Mouse (Mus musculus): Measurements from ENCODE around the gene Prss48. TPM values are rescaled to one million over a fixed set of nuclear protein-coding genes. Genes with fewer than 3 reads are reported as not detected.

Prss48 gene
- polyA plus RNA-seq, 1 experiment from 2014 or later: not detected

DNA sequence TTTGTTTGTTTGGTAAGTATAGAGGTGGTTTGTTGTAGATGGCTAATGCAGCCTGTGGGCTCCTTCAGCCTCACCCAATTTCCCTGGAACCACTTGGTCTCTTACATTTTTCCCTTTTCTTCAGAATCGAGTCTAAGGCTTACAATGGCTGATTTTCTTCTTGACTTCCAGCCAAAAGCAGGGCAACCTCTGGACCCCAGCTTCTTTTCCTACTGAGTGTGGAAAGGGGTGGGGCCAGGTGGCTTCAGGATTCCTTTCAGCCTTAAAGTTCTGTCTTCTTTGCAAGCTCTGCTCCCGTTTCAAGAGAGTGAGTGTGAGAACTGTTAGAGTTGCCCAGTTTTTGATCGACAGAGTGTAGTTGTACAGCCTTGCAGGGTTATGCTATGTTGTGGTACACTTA, 9.5 kb upstream of the Prss48 start:
- Histone ChIP-seq H3K4me2 (replicated peaks; ENCODE audit: low read depth, low read length) (no peak overlapping the region), H3K9me3 (ENCODE audit: control insufficient read depth, low read length) (no peaks in the 10 kb centered on the region), H3K36me3 (ENCODE audit: control insufficient read depth, insufficient read depth, low read length) (no peaks in the 10 kb centered on the region), H3K9ac (ENCODE audit: low read depth, low read length) (no peak overlapping the region), H3K4me3 (ENCODE audit: low read length) (no peak overlapping the region), H3K4me1 (ENCODE audit: control insufficient read depth, insufficient read depth, low read length) (peaks cover 3% of the 10 kb centered on the region; the same call in 1 of the 2 replicates), H3K27me3 (ENCODE audit: control insufficient read depth, insufficient read depth, low read length) (no peaks in the 10 kb centered on the region), H3K27ac (ENCODE audit: low read depth, low read length) (no peak overlapping the region)
- no peak for ATAC-seq (ENCODE audit: low FRiP score, low TSS enrichment)
- 62% methylated on average over 3 of the region's 3 CpGs for WGBS

DNA sequence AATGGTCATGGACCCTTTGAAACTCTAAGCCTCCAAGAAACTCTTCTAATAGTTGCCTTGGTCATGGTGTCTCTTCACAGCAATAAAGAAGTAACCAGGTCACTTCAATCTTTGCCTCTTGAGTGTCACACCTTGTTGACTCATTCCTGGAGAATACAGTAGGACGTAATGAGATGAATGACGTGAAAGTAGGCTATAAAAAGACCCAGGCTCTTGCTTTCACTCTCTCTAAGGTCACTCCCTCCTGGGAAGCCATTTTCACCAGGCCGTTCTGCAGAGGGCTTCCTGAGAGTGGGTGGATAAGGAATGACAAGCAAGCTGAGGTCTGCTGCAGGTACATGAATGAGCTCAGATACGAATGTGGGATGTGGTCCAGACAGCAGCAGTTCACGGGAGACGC, 9.1 kb upstream of the Prss48 start:
- ATAC-seq (ENCODE audit: low FRiP score, low TSS enrichment): no peak
- Histone ChIP-seq H3K4me2 (replicated peaks; ENCODE audit: low read depth, low read length) (no peak overlapping the region), H3K36me3 (ENCODE audit: control insufficient read depth, insufficient read depth, low read length) (no peaks in the 10 kb centered on the region), H3K27ac (ENCODE audit: low read depth, low read length) (no peak overlapping the region), H3K9ac (ENCODE audit: low read depth, low read length) (no peak overlapping the region), H3K27me3 (ENCODE audit: control insufficient read depth, insufficient read depth, low read length) (no peaks in the 10 kb centered on the region), H3K4me1 (ENCODE audit: control insufficient read depth, insufficient read depth, low read length) (peaks cover 3% of the 10 kb centered on the region; the same call in 1 of the 2 replicates), H3K9me3 (ENCODE audit: control insufficient read depth, low read length) (no peaks in the 10 kb centered on the region), H3K4me3 (ENCODE audit: low read length) (no peak overlapping the region)
- WGBS: 52% methylated on average over 6 of the region's 6 CpGs

DNA sequence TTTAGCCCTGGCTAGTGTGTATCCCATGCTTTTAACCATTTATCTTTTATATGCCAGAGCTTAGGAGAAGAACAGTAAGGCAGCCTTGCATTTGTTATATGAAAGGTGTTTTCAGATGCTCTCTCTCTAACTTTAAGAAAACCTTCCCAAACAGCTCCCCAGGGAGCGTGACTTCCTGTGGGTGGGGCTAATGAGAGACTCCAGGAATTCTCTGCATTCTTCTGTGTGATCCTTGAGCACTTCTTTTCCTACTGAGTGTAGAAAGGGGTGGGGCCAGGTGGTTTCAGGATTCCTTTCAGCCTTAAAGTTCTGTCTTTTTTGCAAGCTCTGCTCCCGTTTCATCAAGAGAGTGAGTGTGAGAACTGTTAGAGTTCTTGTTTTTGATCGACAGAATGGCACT, 8.3 kb upstream of the Prss48 start:
- Histone ChIP-seq H3K9ac (ENCODE audit: low read depth, low read length) (no peak overlapping the region), H3K27me3 (ENCODE audit: control insufficient read depth, insufficient read depth, low read length) (no peaks in the 10 kb centered on the region), H3K27ac (ENCODE audit: low read depth, low read length) (no peak overlapping the region), H3K4me2 (replicated peaks; ENCODE audit: low read depth, low read length) (no peak overlapping the region), H3K9me3 (ENCODE audit: control insufficient read depth, low read length) (no peaks in the 10 kb centered on the region), H3K36me3 (ENCODE audit: control insufficient read depth, insufficient read depth, low read length) (no peaks in the 10 kb centered on the region), H3K4me3 (ENCODE audit: low read length) (no peak overlapping the region), H3K4me1 (ENCODE audit: control insufficient read depth, insufficient read depth, low read length) (peaks cover 3% of the 10 kb centered on the region; the same call in 1 of the 2 replicates)
- no peak for ATAC-seq (ENCODE audit: low FRiP score, low TSS enrichment)
- 64% methylated on average over 3 of the region's 3 CpGs for WGBS

DNA sequence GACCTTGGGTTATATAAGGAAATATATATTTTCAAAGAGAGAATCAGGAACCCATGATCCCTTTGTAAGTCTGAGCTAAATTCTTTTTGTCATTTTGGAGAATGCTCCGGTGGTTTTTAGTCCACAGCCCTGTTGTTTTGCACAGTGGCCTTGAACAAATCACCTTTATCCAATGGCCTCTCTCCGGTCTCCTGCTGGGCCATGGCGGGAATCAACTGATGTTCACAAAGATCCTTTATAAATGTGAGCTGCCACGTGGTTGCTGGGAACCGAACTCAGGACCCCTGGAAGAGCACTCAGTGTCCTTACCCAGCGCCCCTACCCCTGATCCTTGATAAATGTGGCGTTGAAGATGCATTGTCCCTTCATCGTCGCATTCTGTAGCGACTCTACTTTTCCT, 2.5 kb upstream of the Prss48 start:
- WGBS: 93% methylated on average over 10 of the region's 10 CpGs
- no peak for ATAC-seq (ENCODE audit: low FRiP score, low TSS enrichment)

DNA sequence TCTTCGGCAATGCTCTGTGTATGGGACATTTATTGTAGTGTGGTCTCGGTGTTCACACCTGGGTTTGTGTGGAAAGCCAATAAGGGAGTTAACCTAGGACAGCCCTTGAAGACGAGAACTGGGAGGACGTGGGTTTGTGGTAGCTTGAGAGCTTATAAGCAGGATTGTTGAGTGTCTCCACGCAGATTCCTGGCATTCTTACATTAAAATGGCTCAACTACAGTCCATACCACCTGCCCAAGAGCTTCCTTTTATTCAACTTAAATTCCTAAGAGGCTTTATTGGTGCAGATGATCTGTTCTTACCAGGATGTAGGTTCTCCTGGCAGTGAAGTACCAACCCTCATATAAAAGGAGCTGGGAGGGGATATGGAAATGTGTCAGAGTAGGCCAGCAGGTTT, 649 bp upstream of the Prss48 start:
- Histone ChIP-seq H3K4me1 (ENCODE audit: control insufficient read depth, insufficient read depth, low read length) (no peaks in the 10 kb centered on the region), H3K4me3 (ENCODE audit: low read length) (no peak overlapping the region), H3K27ac (ENCODE audit: low read depth, low read length) (no peak overlapping the region), H3K9me3 (ENCODE audit: control insufficient read depth, low read length) (no peaks in the 10 kb centered on the region), H3K9ac (ENCODE audit: low read depth, low read length) (no peak overlapping the region), H3K27me3 (ENCODE audit: control insufficient read depth, insufficient read depth, low read length) (no peaks in the 10 kb centered on the region), H3K36me3 (ENCODE audit: control insufficient read depth, insufficient read depth, low read length) (no peaks in the 10 kb centered on the region), H3K4me2 (replicated peaks; ENCODE audit: low read depth, low read length) (no peak overlapping the region)
- no peak for ATAC-seq (ENCODE audit: low FRiP score, low TSS enrichment)
- 79% methylated on average over 5 of the region's 5 CpGs for WGBS

More for the DNA sequence above, 2.5 kb upstream of the Prss48 start:
- Histone ChIP-seq H3K4me1 (ENCODE audit: control insufficient read depth, insufficient read depth, low read length) (no peaks in the 10 kb centered on the region), H3K36me3 (ENCODE audit: control insufficient read depth, insufficient read depth, low read length) (no peaks in the 10 kb centered on the region), H3K27ac (ENCODE audit: low read depth, low read length) (no peak overlapping the region), H3K4me2 (replicated peaks; ENCODE audit: low read depth, low read length) (no peak overlapping the region), H3K27me3 (ENCODE audit: control insufficient read depth, insufficient read depth, low read length) (no peaks in the 10 kb centered on the region), H3K9me3 (ENCODE audit: control insufficient read depth, low read length) (no peaks in the 10 kb centered on the region), H3K9ac (ENCODE audit: low read depth, low read length) (no peak overlapping the region), H3K4me3 (ENCODE audit: low read length) (no peak overlapping the region)

DNA sequence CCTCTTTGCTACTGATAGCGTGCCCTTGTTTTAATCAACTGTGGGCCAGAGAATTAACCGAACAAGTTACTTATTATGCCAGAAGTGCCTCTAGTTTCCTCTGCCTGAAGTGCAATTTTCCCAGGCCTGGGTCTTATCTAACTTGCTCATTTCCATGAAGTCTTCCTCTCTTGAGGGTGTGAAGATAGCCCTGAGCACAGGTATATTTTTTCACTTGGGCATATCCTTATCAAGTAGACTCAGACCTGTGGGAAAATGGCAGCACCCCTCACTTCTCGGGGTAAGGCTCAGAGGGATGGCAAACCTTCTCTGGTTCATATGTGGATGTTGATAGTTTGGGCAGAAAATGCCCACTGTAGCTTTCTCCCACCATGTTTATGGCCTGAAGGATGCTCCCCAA, 1.0 kb downstream of the Prss48 start:
- 93% methylated on average over 3 of the region's 3 CpGs for WGBS
- H3K9me3 ChIP-seq (ENCODE audit: control insufficient read depth, low read length): no peaks in the 10 kb centered on the region

DNA sequence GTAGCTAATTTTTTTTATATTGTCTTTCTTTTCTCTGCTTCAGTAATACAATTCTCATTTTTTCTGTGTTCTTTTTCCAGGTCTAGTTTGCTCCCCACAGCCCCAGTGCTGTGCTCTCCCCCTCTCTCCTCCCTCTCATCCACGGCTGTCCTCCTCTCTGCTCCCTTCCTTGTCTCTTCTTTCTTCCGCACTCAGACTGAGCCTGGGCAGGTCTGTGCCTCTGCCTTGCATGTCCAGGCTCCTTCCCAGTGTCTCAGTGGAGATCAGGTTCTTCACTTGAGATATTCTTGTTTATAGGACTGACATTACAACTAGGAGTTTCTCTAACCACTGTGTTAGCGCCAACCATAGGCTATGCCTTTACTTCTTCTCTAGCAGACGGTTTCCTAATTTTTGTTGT, 7.6 kb downstream of the Prss48 start:
- 63% methylated on average over 4 of the region's 4 CpGs for WGBS
- Histone ChIP-seq H3K9ac (ENCODE audit: low read depth, low read length) (no peak overlapping the region), H3K4me2 (replicated peaks; ENCODE audit: low read depth, low read length) (no peak overlapping the region), H3K4me1 (ENCODE audit: control insufficient read depth, insufficient read depth, low read length) (no peaks in the 10 kb centered on the region), H3K36me3 (ENCODE audit: control insufficient read depth, insufficient read depth, low read length) (no peaks in the 10 kb centered on the region), H3K27ac (ENCODE audit: low read depth, low read length) (no peak overlapping the region), H3K9me3 (ENCODE audit: control insufficient read depth, low read length) (no peaks in the 10 kb centered on the region), H3K4me3 (ENCODE audit: low read length) (no peak overlapping the region), H3K27me3 (ENCODE audit: control insufficient read depth, insufficient read depth, low read length) (no peaks in the 10 kb centered on the region)
- no peak for ATAC-seq (ENCODE audit: low FRiP score, low TSS enrichment)

More for the DNA sequence above, 1.0 kb downstream of the Prss48 start:
- Histone ChIP-seq H3K4me3 (ENCODE audit: low read length) (no peak overlapping the region), H3K36me3 (ENCODE audit: control insufficient read depth, insufficient read depth, low read length) (no peaks in the 10 kb centered on the region), H3K27ac (ENCODE audit: low read depth, low read length) (no peak overlapping the region; the same call in 1 of the 2 replicates), H3K27me3 (ENCODE audit: control insufficient read depth, insufficient read depth, low read length) (no peaks in the 10 kb centered on the region), H3K4me2 (replicated peaks; ENCODE audit: low read depth, low read length) (no peak overlapping the region), H3K4me1 (ENCODE audit: control insufficient read depth, insufficient read depth, low read length) (no peaks in the 10 kb centered on the region), H3K9ac (ENCODE audit: low read depth, low read length) (no peak overlapping the region)
- ATAC-seq (ENCODE audit: low FRiP score, low TSS enrichment): no peak

DNA sequence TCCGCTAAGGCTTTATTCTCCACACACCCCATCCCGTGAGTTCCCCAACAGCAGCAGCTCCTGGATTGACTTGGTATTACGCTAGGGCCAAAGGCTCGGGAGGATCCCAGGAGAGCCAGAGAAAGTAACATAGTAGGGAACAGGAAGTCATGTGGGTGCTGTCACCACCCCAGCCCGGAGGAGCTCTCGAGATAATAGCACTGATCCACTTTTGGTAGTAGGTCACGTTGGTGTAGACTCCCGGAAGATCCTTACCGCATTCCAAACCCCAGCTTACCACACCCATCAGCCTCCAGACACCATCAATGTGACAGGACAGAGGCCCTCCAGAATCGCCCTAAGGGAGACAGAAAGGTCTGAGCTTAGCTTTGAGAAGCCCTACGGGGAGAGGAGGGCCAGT, 8.5 kb downstream of the Prss48 start:
- Histone ChIP-seq H3K4me2 (replicated peaks; ENCODE audit: low read depth, low read length) (no peak overlapping the region), H3K36me3 (ENCODE audit: control insufficient read depth, insufficient read depth, low read length) (no peaks in the 10 kb centered on the region), H3K4me3 (ENCODE audit: low read length) (no peak overlapping the region), H3K4me1 (ENCODE audit: control insufficient read depth, insufficient read depth, low read length) (no peaks in the 10 kb centered on the region), H3K9ac (ENCODE audit: low read depth, low read length) (no peak overlapping the region), H3K27me3 (ENCODE audit: control insufficient read depth, insufficient read depth, low read length) (no peaks in the 10 kb centered on the region), H3K9me3 (ENCODE audit: control insufficient read depth, low read length) (no peaks in the 10 kb centered on the region), H3K27ac (ENCODE audit: low read depth, low read length) (no peak overlapping the region)
- no peak for ATAC-seq (ENCODE audit: low FRiP score, low TSS enrichment)
- 70% methylated on average over 11 of the region's 11 CpGs for WGBS

DNA sequence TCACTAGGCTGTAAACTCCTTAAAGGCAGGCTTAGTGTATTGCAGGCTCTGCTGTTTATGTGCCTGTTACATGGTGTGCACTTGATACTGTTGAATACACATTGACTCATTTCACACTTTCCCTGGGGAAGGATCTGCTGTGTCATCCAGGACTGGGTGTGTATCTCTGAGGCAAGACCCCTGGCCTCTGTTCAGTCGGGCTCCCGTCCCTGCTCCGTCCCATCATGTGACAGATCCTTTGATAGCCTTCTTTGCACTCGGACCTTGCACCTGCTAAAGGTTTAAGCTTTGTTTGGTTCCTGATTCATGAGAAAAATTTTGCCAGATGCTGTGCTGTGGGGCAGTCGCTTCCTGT, 10.5 kb downstream of the Prss48 start:
- Histone ChIP-seq H3K27me3 (ENCODE audit: control insufficient read depth, insufficient read depth, low read length) (no peaks in the 10 kb centered on the region), H3K27ac (ENCODE audit: low read depth, low read length) (no peak overlapping the region), H3K4me1 (ENCODE audit: control insufficient read depth, insufficient read depth, low read length) (no peaks in the 10 kb centered on the region), H3K9me3 (ENCODE audit: control insufficient read depth, low read length) (no peaks in the 10 kb centered on the region), H3K4me2 (replicated peaks; ENCODE audit: low read depth, low read length) (no peak overlapping the region), H3K4me3 (ENCODE audit: low read length) (no peak overlapping the region), H3K36me3 (ENCODE audit: control insufficient read depth, insufficient read depth, low read length) (no peaks in the 10 kb centered on the region), H3K9ac (ENCODE audit: low read depth, low read length) (no peak overlapping the region)
- 47% methylated on average over 5 of the region's 5 CpGs for WGBS
- no peak; the same call in 1 of the 2 replicates for ATAC-seq (ENCODE audit: low FRiP score, low TSS enrichment)
